Mouse (Mus musculus) CH12.LX (cell line): ENCODE results near the gene Lrrc3c. TPM values are rescaled to one million over a fixed set of nuclear protein-coding genes. Genes with fewer than 3 reads are reported as not detected.

Source experiments
- DNase-seq: peaks from one replicate; pipeline ENCODE4 v3.0.0-alpha.2; 2013; ENCODE audit errors: extremely low read depth
- H3K27ac ChIP-seq: 2 replicates; pipeline ENCODE4 v1.5.1; 2012; ENCODE audit warnings: low read depth, mild to moderate bottlenecking, control low read depth, moderate library complexity; ENCODE audit not compliant: insufficient read depth
- H3K27me3 ChIP-seq: replicated peaks from 2 replicates; pipeline ENCODE3; 2012; ENCODE audit warnings: inconsistent platforms
- H3K36me3 ChIP-seq, 2 experiments: replicated peaks in 1 of 2; 2 replicates each; pipeline versions ENCODE3 to v1.6.1; 2012; ENCODE audit warnings: inconsistent platforms in 1 of 2, low read length in 1 of 2, mild to moderate bottlenecking in 1 of 2, mixed read lengths in 1 of 2, moderate library complexity in 1 of 2; ENCODE audit not compliant: control insufficient read depth in 1 of 2, insufficient read depth in 1 of 2
- H3K4me1 ChIP-seq, 2 experiments: 2 replicates each; pipeline ENCODE4 v1.6.1; 2012; ENCODE audit warnings: inconsistent platforms in 1 of 2, moderate library complexity in 1 of 2; ENCODE audit not compliant: insufficient read depth in 2 of 2, control insufficient read depth in 1 of 2
- H3K4me2 ChIP-seq: 2 replicates; pipeline ENCODE4 v1.6.1; 2012; ENCODE audit warnings: low read depth, mild to moderate bottlenecking, control low read depth; ENCODE audit not compliant: poor library complexity, insufficient read depth, severe bottlenecking
- H3K4me3 ChIP-seq, 3 experiments: fragments of 150-350 bp in 1 of 3; sonication (generic) in 1 of 3; replicated peaks in 1 of 3; 2 replicates each; pipeline versions ENCODE3 to v1.5.1; 2011 to 2012; ENCODE audit warnings: low read depth in 2 of 3, low read length in 2 of 3, mild to moderate bottlenecking in 2 of 3, moderate library complexity in 2 of 3, control low read depth in 1 of 3, improper control_type of control experiment in 1 of 3, inconsistent platforms in 1 of 3, mixed read lengths in 1 of 3; ENCODE audit not compliant: poor library complexity in 1 of 3
- H3K79me2 ChIP-seq: replicated peaks from 2 replicates; pipeline ENCODE4 v1.6.1; 2012; ENCODE audit warnings: mild to moderate bottlenecking, moderate library complexity; ENCODE audit not compliant: control insufficient read depth, poor library complexity, insufficient read depth, severe bottlenecking; ENCODE audit errors: extremely low read depth
- H3K9ac ChIP-seq: 2 replicates; pipeline ENCODE4 v1.6.1; 2012; ENCODE audit warnings: low read depth, mild to moderate bottlenecking, control low read depth, moderate library complexity; ENCODE audit not compliant: insufficient read depth
- H3K9me3 ChIP-seq: replicated peaks from 2 replicates; pipeline ENCODE3; 2012; ENCODE audit warnings: low read length, inconsistent platforms, mixed read lengths
- BHLHE40 ChIP-seq: IDR thresholded peaks from 2 replicates; pipeline ENCODE4 v1.6.1; 2011; ENCODE audit warnings: mild to moderate bottlenecking, low read depth, low read length, improper control_type of control experiment
- CHD1 ChIP-seq: IDR thresholded peaks from 2 replicates; pipeline ENCODE4 v1.6.1; 2012; ENCODE audit warnings: low read depth, low read length, improper control_type of control experiment, inconsistent platforms
- CHD2 ChIP-seq: IDR thresholded peaks from 2 replicates; pipeline ENCODE4 v1.6.1; 2011; ENCODE audit warnings: low read length, improper control_type of control experiment
- CTCF ChIP-seq, 2 experiments: IDR thresholded peaks in 1 of 2; conservative IDR thresholded peaks in 1 of 2; 2 replicates each; pipeline ENCODE4 v1.5.1; 2011 to 2012; ENCODE audit warnings: low read depth in 2 of 2, low read length in 2 of 2, improper control_type of control experiment in 1 of 2, inconsistent platforms in 1 of 2, mild to moderate bottlenecking in 1 of 2, moderate library complexity in 1 of 2
- ELF1 ChIP-seq: IDR thresholded peaks from 2 replicates; pipeline ENCODE4 v1.6.1; 2014; ENCODE audit warnings: low read depth, mild to moderate bottlenecking, inconsistent platforms, low read length, improper control_type of control experiment
- EP300 ChIP-seq: IDR thresholded peaks from 2 replicates; pipeline ENCODE4 v1.6.1; 2011; ENCODE audit warnings: low read length, improper control_type of control experiment
- ETS1 ChIP-seq: conservative IDR thresholded peaks from 2 replicates; pipeline ENCODE4 v1.6.1; 2012; ENCODE audit warnings: low read depth, mild to moderate bottlenecking, inconsistent platforms, low read length, improper control_type of control experiment, moderate library complexity
- GABPA ChIP-seq: IDR thresholded peaks from 2 replicates; pipeline ENCODE4 v1.6.1; 2012; ENCODE audit warnings: low read depth, low read length, improper control_type of control experiment, inconsistent platforms; ENCODE audit not compliant: insufficient replicate concordance
- IRF4 ChIP-seq: IDR thresholded peaks from 2 replicates; pipeline ENCODE4 v1.6.1; 2014; ENCODE audit warnings: low read depth, mild to moderate bottlenecking, inconsistent platforms, low read length, improper control_type of control experiment
- KAT2A ChIP-seq: IDR thresholded peaks from 2 replicates; pipeline ENCODE4 v1.6.1; 2012; ENCODE audit warnings: low read length, improper control_type of control experiment, inconsistent platforms; ENCODE audit not compliant: insufficient replicate concordance
- MAFK ChIP-seq: IDR thresholded peaks from 2 replicates; pipeline ENCODE4 v1.6.1; 2011; ENCODE audit warnings: low read length, improper control_type of control experiment; ENCODE audit not compliant: insufficient replicate concordance
- MAZ ChIP-seq: IDR thresholded peaks from 2 replicates; pipeline ENCODE4 v1.6.1; 2012; ENCODE audit warnings: low read depth, mild to moderate bottlenecking, inconsistent platforms, low read length, improper control_type of control experiment, moderate library complexity
- MEF2A ChIP-seq: IDR thresholded peaks from 2 replicates; pipeline ENCODE4 v1.6.1; 2014; ENCODE audit warnings: low read depth, mild to moderate bottlenecking, inconsistent platforms, low read length, improper control_type of control experiment, borderline replicate concordance
- MXI1 ChIP-seq: IDR thresholded peaks from 2 replicates; pipeline ENCODE4 v1.6.1; 2011; ENCODE audit warnings: mild to moderate bottlenecking, low read depth, low read length, improper control_type of control experiment
- MYC ChIP-seq: IDR thresholded peaks from 2 replicates; pipeline ENCODE4 v1.6.1; 2011; ENCODE audit warnings: low read depth, mild to moderate bottlenecking, improper control_type of control experiment, low read length
- NELFE ChIP-seq: IDR thresholded peaks from 2 replicates; pipeline ENCODE4 v1.6.1; 2011; ENCODE audit warnings: low read depth, low read length, improper control_type of control experiment
- POLR2AphosphoS2 ChIP-seq: IDR thresholded peaks from 2 replicates; pipeline ENCODE4 v1.6.1; 2011; ENCODE audit warnings: low read depth, low read length, improper control_type of control experiment
- RAD21 ChIP-seq: IDR thresholded peaks from 2 replicates; pipeline ENCODE4 v1.6.1; 2011; ENCODE audit warnings: low read depth, mild to moderate bottlenecking, low read length, improper control_type of control experiment, moderate library complexity
- SMC3 ChIP-seq: IDR thresholded peaks from 2 replicates; pipeline ENCODE4 v1.6.1; 2011; ENCODE audit warnings: low read depth, low read length, improper control_type of control experiment
- TBP ChIP-seq: conservative IDR thresholded peaks from 2 replicates; pipeline ENCODE4 v1.6.1; 2011; ENCODE audit warnings: low read depth, low read length, improper control_type of control experiment
- TCF12 ChIP-seq: IDR thresholded peaks from 2 replicates; pipeline ENCODE4 v1.6.1; 2014; ENCODE audit warnings: low read depth, mild to moderate bottlenecking, inconsistent platforms, low read length, improper control_type of control experiment
- UBTF ChIP-seq: IDR thresholded peaks from 2 replicates; pipeline ENCODE4 v1.6.1; 2012; ENCODE audit warnings: low read depth, mild to moderate bottlenecking, inconsistent platforms, low read length, improper control_type of control experiment, moderate library complexity
- USF1 ChIP-seq: IDR thresholded peaks from 2 replicates; pipeline ENCODE4 v1.6.1; 2014; ENCODE audit warnings: low read depth, mild to moderate bottlenecking, inconsistent platforms, low read length, improper control_type of control experiment
- ZKSCAN1 ChIP-seq: IDR thresholded peaks from 2 replicates; pipeline ENCODE4 v1.6.1; 2012; ENCODE audit warnings: low read depth, inconsistent platforms, low read length, improper control_type of control experiment, borderline replicate concordance
- ZMIZ1 ChIP-seq: IDR thresholded peaks from 2 replicates; pipeline ENCODE4 v1.6.1; 2012; ENCODE audit warnings: low read depth, mild to moderate bottlenecking, inconsistent platforms, low read length, improper control_type of control experiment
- ZNF384 ChIP-seq: IDR thresholded peaks from 2 replicates; pipeline ENCODE4 v1.6.1; 2012; ENCODE audit warnings: low read depth, low read length, improper control_type of control experiment, inconsistent platforms
- dilution Hi-C: fragments of 300-500 bp; cut with MboI; formaldehyde crosslinking; loops from 2 replicates; pipeline ENCODE4 v1.14.3; 2020; ENCODE audit warnings: low sequenced_read_pairs; ENCODE audit not compliant: extremely low pct_unique_long_range_greater_than_20kb, extremely low pct_ligation_motif_present
- in situ Hi-C: fragments of 300-500 bp; cut with MboI; formaldehyde crosslinking; loops from 3 replicates; pipeline ENCODE4 v1.14.3; 2019; ENCODE audit warnings: low sequenced_read_pairs, low pct_ligation_motif_present, low pct_unique_long_range_greater_than_20kb, mixed read lengths
- polyA plus RNA-seq: library from polyadenylated mRNA; unstranded; fragments of >175 nt; gene quantifications from 2 replicates; pipeline ENCODE4 v1.2.1, GENCODE M21; 2012; ENCODE audit warnings: low read depth; ENCODE audit not compliant: insufficient read length
- total RNA-seq, 2 experiments: library from RNA; depleted of rRNA; stranded (reverse); fragments of 300-350 nt in 1 of 2; fragments of >200 nt in 1 of 2; gene quantifications; 2 replicates each; pipeline ENCODE4 v1.2.3; 2012 to 2014

The Lrrc3c gene
- total RNA-seq (2012; rRNA removed) (not detected in 2 replicates), total RNA-seq (2014; rRNA removed) (not detected in 2 replicates), polyA plus RNA-seq (not detected in 2 replicates)

DNA sequence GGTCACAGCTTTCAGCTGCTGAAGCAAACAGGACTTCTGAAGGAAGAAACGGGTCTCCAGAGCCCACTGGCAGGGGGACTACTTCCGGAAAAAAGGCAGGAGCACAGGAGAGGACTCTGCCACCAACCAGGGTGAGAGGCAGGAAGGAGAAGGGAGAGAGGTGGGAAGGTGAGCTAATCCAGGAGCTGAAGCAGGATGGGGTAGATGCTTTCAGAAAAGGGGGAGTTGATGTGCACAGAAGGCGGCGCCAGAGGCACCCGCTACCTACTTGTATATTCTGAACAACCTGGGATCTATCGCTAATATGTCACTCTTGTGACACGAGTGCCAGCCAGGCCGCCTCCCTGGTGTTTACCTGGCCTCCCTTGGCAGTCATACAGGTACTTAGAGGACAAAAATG is at the start of gene Lrrc3c:
Gene Lrrc3c, plus strand, starts transcription at position 301 of the 400 bp plus-strand sequence.
- Histone ChIP-seq H3K79me2 (no peaks in the 10 kb centered on the region), H3K4me3 (no peak within 1 kb of the TSS)
- TF ChIP-seq USF1, result no peak
- TF ChIP-seq CHD2, result no peak
- no peak for TF ChIP-seq SMC3
- no peak for TF ChIP-seq GABPA
- TF ChIP-seq CHD1, result no peak
- TF ChIP-seq MAZ, result no peak
- TF ChIP-seq EP300, result no peak
- TF ChIP-seq ZKSCAN1, result no peak
- TF ChIP-seq TCF12, result no peak
- no peak for TF ChIP-seq KAT2A
- TF ChIP-seq ZMIZ1, result no peak
- no peak for TF ChIP-seq ETS1
- TF ChIP-seq UBTF, result no peak
- TF ChIP-seq TBP, result no peak
- TF ChIP-seq MEF2A, result no peak
- TF ChIP-seq ZNF384, result no peak
- no peak for TF ChIP-seq POLR2AphosphoS2
- no peak for TF ChIP-seq CTCF (conservative IDR thresholded peaks at IDR 0.05 in 1 of 2, IDR thresholded peaks at IDR 0.05 in 1 of 2; ENCODE audit: low read depth in 2 of 2, low read length in 2 of 2)
- TF ChIP-seq, all 38 proteins: peak for 0
- Histone ChIP-seq H3K27ac (no peak within 1 kb of the TSS), H3K9me3 (no peaks in the 10 kb centered on the region), H3K36me3 (no peaks in the 10 kb centered on the region), H3K4me2 (peak within 1 kb of the TSS; percentile 30; the same call in 1 of the 2 replicates), H3K4me1 (peaks cover 14 to 32% of the 10 kb centered on the region in 2 experiments), H3K9ac (0 out of 2 replicates have a peak within 1 kb of the TSS, but pooled peaks have one; percentile 12), H3K27me3 (peaks cover 50% of the 10 kb centered on the region)
- in situ Hi-C loops, result no loop called here
- DNase-seq, result no peak
- dilution Hi-C loops, result no loop called here

DNA sequence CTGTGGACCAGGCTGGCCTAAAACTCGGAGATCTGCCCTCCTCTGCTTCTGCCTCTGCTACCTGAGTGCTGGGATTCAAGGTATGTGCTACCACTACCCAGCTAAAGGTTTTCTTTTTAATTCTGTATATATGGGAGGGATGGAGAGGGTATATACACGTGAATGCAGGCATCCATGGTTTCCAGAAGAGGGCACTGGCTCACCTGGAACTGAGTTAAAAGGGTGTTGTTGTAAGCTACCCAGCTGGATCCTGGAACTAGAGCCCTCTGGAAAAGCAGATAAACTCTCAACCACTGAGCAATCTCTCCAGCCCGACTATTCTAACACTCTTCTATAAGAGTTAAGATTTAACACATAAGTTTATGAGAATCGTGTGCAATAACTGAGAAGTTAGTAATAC is 48.7 kb upstream of the Lrrc3c start:
- in situ Hi-C loops, result loop anchor here (5.0 kb wide), 1 partner anchor 72 kb away; no protein-coding TSS in a partner anchor
- H3K27me3 ChIP-seq, result no peaks in the 10 kb centered on the region
- no peaks in the 10 kb centered on the region for H3K36me3 ChIP-seq
- peak; percentile 45 for DNase-seq
- peak overlapping the region; percentile 88 for H3K27ac ChIP-seq
- H3K4me1 ChIP-seq, result peaks cover 2 to 52% of the 10 kb centered on the region in 2 experiments; a peak in 3 of 4 replicates
- dilution Hi-C loops, result no loop called here
- peak; percentile 43; the same call in 1 of the 2 replicates for TF ChIP-seq BHLHE40
- TF ChIP-seq MAZ, result no peak
- TF ChIP-seq SMC3, result peak; percentile 35; the same call in 1 of the 2 replicates
- no peak for TF ChIP-seq ELF1
- TF ChIP-seq IRF4, result 0 out of 2 replicates have a peak, but pooled peaks have one; percentile 30
- no peak for TF ChIP-seq MYC
- TF ChIP-seq RAD21, result peak; percentile 58
- no peak for TF ChIP-seq MEF2A
- no peak for TF ChIP-seq NELFE
- TF ChIP-seq GABPA, result no peak
- no peak for TF ChIP-seq ETS1
- TF ChIP-seq EP300, result no peak
- TF ChIP-seq TCF12, result no peak
- TF ChIP-seq CTCF (conservative IDR thresholded peaks at IDR 0.05 in 1 of 2, IDR thresholded peaks at IDR 0.05 in 1 of 2; ENCODE audit: low read depth in 2 of 2, low read length in 2 of 2), result peak in 1 of 2 experiments; percentile 62; a peak in 2 of 4 replicates
- TF ChIP-seq MAFK, result no peak
- TF ChIP-seq UBTF, result no peak
- no peak for TF ChIP-seq MXI1
- TF ChIP-seq, all 38 proteins: peak for 5
- peak overlapping the region; percentile 81; the same call in 1 of the 2 replicates for H3K4me2 ChIP-seq
- H3K4me3 ChIP-seq, result no peak overlapping the region
- peaks cover 25% of the 10 kb centered on the region for H3K79me2 ChIP-seq
- peaks cover 3% of the 10 kb centered on the region for H3K9me3 ChIP-seq
- no peak overlapping the region for H3K9ac ChIP-seq
